Mouse (Mus musculus): ENCODE measurements around the gene Enox1.

The Enox1 gene

GRCm38 (mm10) chr14:77371977-77372376 is 215.4 kb downstream of the Enox1 start:
- ATAC-seq (ENCODE audit: low TSS enrichment): no peak

- no peak for ATAC-seq (ENCODE audit: low TSS enrichment)
Observed at GRCm38 (mm10) chr14:77373119-77373518, 216.6 kb downstream of the Enox1 start.

DNA sequence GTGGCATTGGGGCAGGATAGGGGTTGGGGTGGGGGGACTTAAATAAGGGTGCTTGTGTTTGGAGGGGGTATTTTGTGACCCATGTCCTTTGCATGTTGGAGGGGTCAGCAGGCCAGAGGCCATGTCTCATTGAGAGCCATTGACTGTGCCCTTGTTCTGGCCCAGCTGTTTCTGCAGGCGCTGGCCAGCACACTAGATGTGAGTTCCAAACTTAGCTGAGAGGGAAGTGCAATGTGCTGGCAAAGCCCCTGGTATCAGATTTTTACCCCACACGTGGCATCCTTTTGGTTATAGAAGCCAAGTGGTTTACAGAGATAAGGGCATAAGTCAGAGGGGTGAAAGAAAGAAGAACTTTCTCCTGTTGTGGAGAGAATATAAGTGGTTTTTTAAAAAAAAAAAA is 218.5 kb downstream of the Enox1 start:
- ATAC-seq (ENCODE audit: low TSS enrichment): no peak

GRCm38 (mm10) chr14:77375618-77376017 is 219.1 kb downstream of the Enox1 start:
- peak; percentile 74 for ATAC-seq (ENCODE audit: low TSS enrichment)

- ATAC-seq (ENCODE audit: low TSS enrichment): no peak
Observed at GRCm38 (mm10) chr14:77376731-77377130, 220.2 kb downstream of the Enox1 start.

DNA sequence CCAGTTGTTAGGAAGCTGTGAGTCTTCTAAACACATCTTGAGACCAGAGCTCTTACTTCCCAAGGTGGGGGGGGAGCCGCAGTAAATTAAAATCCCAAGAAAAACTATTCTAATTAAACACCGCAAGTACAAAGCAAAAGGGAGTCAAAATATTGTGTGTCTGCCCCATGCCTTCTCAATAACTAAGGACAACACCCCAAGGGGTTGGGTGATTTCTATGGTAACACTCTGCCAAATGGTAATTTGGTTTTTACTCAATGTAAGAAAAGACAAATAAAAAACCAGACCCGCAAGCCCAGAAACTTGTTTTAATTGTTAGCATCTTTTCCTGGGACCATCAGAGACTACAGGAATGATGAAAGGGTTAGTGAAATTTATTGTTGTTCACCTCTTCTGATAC is 220.9 kb downstream of the Enox1 start:
- no peak for ATAC-seq (ENCODE audit: low TSS enrichment)

- no peak for ATAC-seq (ENCODE audit: low TSS enrichment)
Observed at GRCm38 (mm10) chr14:77377873-77378272, 221.3 kb downstream of the Enox1 start.

DNA sequence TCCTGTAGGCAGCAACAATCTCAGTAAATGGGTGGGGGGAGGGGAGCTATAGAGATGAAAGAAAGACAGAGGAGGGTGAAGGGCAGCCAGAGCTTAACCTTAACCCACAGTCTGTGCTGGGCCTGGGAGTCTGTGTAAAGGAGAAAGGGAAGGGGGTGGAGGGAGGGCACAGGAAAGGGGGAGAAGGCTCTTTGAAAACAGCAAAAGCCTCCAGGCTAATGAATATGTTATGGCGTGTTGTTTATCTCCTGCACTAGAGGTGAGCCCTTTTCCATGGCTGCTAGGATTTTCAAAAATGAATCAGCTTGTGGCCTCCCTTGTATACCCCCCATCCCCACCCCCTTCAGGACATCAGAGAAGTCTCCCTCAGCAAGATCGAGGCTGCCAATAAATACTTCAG is 225.0 kb downstream of the Enox1 start:
- ATAC-seq (ENCODE audit: low TSS enrichment): no peak

DNA sequence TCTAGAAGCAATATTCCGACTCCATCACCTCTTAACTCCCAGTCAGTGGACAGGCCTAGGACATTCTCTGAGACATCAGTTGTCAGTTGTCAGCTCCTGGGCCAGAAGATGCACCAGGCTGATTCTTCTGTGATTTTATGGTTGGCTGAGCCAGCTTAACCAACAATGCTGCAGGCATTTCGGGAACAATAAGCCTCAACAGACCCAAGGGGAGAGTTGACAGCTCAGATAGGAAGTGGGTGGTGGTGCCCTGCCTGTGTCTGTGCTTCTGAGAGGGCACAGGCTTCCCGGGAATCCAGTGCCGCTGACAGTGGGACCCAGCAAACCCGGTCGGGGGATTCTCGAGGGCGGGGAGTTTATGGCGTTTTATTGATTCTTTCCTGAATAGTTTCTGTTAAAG is 229.1 kb downstream of the Enox1 start:
- no peak for ATAC-seq (ENCODE audit: low TSS enrichment)

DNA sequence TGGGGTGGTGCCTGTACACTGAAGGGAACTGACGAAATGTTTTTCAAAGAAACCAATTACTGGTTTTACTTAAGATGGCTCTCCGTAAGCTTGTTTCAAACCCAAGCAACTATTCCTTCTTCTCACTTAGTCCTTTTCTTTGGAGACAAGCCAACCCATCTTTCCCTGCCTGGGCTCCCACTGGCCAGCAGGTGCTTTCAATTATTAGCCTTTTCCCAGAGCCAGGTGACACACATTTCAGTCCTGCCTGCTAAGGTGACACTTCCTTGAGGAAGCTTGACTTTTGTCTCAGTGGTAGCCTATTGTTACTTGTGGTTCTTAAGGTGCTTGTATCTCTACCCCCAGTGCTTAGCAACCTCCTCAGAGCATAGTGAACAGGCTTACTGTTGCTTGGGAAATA is 231.3 kb downstream of the Enox1 start:
- ATAC-seq (ENCODE audit: low TSS enrichment): no peak

DNA sequence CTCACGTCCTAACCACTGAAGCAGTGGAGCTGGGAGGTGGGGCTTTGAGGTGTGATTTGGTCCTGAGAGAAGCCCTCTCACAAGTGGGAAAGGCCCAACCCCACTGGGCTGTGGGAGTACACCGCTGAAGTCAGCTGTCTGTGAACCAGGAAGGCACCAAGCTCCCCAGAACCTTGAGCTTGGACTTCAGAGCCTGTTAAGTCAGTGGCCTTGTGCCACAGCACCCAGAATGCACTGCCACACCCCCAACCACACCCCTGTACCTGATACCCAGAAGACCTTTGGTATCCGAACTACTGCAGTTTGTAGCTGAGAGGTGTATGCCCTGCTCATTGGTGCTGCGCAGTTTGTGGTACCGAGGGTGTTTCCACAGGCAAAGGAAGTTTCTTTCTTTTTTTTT is 232.7 kb downstream of the Enox1 start:
- ATAC-seq (ENCODE audit: low TSS enrichment): no peak

- no peak for ATAC-seq (ENCODE audit: low TSS enrichment)
Observed at GRCm38 (mm10) chr14:77392476-77392875, 235.9 kb downstream of the Enox1 start.

GRCm38 (mm10) chr14:77406241-77407114 is 249.9 kb downstream of the Enox1 start:
- no peak for ATAC-seq (ENCODE audit: low TSS enrichment)

- ATAC-seq (ENCODE audit: low TSS enrichment): peak; percentile 62; the same call in 1 of the 2 replicates
Observed at GRCm38 (mm10) chr14:77409271-77409940, 252.8 kb downstream of the Enox1 start.

DNA sequence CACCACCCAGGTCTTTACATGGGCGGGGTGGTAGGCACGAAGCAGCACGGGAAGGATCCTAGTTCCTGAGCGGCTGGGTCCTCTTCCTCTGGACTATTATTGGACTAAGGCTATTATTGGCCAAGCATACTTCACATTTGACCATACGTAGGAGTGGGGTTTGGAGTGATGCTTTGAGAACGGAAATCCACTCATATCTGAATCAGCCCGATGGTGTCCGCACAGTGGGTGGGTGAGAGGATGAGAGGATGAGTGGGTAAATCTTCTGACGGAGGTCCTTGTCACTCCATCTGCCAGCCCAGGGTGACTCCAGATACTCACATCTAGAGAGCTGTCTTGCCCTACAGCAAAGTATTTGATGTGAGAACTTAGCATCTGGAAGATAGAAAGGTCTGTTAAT is 253.8 kb downstream of the Enox1 start:
- peak; percentile 58 for ATAC-seq (ENCODE audit: low TSS enrichment)

DNA sequence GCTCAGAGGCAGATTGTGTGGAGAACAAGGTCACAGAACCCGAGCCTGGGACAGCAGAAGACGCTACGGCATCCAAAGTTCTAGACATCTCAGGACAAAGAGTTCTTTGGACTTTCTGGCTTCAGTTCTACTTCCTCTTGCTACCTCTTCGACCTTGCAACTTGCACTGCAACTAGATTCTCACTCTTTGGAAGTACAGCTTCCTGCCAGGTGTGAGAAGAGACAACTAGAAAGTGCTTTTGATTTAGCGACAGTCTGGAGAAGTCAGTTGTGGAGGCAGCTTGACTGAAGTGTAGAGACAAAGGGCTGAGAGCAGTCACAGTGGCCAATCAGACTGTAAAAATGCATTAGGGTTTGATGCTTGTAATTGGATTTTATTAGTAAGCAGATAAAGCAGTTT is 256.5 kb downstream of the Enox1 start:
- ATAC-seq (ENCODE audit: low TSS enrichment): no peak

DNA sequence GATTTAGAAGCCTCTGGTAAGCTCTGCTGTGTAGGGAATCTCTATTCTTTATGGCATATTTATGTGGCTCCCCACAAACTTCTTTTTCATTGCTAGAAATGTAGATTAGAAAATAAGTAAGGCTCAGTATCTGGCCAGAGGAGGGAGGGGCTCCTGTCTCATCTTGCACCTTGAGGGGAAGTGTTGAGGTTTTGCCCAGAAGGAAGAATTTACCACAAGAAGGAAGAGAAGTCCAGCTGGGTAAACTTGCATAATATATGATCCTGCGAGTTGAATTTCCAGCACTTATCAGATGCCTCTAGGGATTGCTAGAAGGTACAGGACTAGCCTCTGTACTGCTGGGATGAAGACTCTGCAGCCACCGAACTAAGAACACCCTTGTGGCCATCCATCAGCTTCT is 259.8 kb downstream of the Enox1 start:
- ATAC-seq (ENCODE audit: low TSS enrichment): no peak

DNA sequence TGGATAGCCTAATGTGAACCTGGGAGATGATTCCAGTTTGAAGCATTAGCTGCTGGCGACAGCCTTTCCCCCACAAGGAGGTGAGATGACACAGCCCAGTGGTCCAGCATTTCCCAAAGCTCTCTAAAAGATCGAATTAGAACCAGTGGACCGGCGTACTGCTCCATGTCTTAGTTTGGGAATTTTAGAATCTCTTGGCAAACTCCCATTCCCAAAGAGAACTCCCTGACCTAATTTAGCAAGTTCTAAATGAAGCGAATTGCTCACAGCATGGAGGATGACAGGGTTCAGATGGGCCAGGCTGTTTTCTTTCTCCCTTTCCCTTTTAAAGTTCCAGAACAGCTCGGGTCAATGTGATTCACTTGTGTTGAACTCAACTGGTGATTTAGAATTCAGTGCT is 264.5 kb downstream of the Enox1 start:
- peak; percentile 39; the same call in 1 of the 2 replicates for ATAC-seq (ENCODE audit: low TSS enrichment)

DNA sequence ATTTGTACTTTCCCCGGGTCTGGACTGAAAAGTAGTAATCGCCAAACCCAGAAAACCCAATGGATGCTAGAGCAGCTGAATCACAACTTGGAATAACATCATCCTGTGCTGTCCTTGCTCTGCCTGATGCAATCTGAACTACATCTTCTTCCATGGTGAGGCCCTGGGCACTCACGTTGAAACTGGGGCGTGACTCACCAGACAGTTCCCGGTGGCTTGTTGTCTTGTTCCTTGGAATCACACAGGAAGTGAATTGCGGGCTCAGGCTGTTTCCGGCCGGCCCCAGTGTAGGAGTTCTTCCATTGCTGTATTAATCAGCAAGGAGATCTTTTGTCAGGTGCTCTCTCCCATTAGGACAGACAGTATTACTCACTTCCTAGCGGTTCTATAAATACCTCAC is 266.6 kb downstream of the Enox1 start:
- peak; percentile 47; the same call in 1 of the 2 replicates for ATAC-seq (ENCODE audit: low TSS enrichment)

DNA sequence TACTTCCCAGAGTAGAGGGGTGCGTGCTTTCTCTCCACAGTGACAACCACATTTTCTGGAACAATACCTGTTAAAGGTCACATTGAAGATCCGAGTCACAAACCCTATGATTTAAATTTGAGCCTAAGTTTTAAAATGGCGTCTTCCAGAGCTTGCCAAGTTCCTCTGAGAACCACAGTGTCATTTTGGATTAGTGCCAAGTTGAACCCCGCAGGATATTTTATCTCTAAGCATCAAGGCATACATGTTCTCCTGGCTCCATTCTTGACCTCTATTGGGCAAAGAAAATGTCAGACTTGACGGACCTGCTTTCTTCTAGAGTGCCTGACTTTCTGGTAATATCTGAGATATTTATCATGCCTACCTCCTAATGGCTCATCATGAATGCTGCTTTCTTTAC is 282.9 kb downstream of the Enox1 start:
- no peak for ATAC-seq (ENCODE audit: low TSS enrichment)

DNA sequence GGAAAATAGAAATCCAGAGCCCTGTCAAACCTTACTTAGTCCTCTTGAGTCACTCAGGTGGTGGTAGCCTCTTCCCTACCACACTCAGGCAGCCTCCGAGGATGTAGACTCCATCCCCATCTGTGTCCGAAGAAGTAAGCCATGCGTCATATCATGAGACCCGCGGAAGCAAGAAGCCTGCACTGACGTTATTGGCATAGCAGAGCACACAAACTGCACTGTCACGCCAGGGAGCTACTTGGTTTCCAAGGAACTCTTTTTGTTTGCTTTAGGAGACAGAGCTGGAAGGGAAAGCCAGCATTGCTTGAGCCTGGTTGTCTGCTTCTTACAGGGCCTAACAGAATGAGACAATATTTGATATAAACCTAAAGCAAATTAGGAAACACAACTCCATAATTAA is 284.2 kb downstream of the Enox1 start:
- ATAC-seq (ENCODE audit: low TSS enrichment): peak; percentile 75

- peak; percentile 69 for ATAC-seq (ENCODE audit: low TSS enrichment)
Observed at GRCm38 (mm10) chr14:77441541-77441940, 285.0 kb downstream of the Enox1 start.

DNA sequence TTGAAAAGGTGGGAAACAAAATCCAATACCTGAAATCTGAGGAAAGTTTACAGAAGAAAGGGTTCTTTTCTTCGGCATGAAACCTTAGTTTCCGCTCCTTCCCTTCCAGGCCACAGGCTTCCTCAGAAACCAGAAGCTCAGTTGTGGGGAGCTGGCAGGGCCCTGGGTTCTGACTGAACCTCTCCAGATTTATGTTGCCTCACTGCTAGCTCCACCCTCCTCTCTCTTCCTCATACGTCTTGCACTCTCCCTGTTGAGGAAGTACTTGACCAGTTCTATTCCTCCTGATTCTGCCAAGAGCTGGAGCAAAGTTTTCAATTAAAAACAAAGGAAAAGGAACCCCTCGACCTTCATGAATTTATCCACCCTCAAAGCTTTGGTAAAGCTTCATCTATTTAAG is 291.4 kb downstream of the Enox1 start:
- ATAC-seq (ENCODE audit: low TSS enrichment): no peak
